Mouse (Mus musculus) cerebellum, adult 11 months (tissue): ENCODE data around the gene Mex3b.
A peak's percentile ranks its signal among the peaks of the same experiment; 100 is the strongest.

ENCODE experiments used
- DNase-seq: peaks from one replicate; pipeline ENCODE4 v3.0.0; 2022

Mex3b gene

DNA sequence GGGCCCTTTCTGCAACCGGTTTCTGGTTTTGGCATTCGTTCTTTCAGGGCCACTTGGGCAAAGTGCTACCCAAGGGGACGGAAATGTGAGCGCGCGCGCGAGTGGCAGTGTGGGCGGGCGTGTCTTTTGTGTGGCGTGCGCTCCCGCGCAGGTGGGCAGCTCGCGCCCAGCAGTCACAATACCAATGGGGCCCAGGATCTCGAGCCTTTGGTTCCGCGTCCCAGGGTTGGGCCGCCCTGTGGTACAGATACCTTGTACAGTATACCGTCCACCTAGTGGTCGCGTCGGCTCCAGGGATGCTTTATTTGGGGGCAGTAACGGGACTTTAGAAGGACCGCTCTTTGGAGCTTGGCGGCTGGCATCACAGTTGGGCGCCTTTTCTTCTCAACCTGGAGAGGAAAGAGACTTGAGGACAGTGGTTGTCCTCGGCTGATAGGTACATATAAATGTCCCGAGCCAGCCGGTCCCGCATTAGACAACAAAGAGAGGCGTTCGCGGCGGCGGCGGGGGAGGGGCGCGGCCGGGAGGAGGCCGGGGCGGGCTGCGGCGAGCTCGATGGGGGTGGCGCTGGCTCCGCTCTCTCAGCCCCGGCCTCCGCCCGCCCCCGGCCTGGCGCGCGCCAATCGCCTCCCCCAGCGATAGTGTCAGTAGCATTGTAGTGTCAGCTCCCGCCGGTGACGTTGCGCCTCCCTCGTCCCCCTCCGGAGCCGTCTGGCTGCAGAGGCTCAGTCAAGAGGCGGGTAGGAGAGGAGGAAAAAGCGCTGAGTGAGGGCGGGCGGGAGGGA lies 455 bp upstream of the Mex3b start:
- DNase-seq, result peak; percentile 94

DNA sequence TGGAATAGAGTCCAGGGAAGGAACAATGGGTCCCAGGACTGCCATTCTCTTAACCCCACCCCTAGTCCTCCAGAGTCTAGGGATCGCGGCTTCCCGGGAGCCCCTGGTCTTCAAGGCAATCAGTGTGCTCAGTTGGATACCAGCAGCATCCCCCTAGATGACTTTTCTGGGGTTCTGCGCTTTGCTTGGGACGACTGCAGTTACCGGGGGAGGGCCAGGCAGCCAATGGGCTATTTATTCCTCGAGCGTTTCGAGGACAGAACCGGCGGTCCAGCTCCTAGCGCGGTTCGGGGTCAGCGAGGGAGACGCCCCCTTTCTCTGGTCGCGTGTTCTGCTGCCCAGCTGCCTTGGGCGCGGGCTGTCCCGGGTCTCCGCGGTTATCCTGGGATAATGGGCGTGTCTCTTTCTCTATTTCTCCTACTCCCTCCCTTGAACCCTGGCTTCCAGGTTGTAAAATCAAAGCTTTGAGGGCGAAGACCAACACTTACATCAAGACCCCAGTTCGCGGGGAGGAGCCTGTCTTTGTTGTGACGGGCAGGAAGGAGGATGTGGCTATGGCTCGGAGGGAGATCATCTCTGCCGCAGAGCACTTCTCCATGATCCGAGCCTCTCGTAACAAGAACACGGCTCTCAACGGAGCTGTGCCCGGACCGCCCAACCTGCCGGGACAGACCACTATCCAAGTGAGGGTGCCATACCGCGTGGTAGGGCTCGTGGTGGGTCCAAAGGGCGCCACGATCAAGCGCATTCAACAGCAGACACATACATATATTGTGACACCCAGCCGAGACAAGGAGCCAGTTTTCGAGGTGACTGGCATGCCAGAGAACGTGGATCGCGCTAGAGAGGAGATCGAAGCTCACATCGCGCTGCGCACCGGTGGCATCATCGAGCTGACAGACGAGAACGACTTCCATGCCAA lies 1.4 kb downstream of the Mex3b start:
- peak; percentile 35 for DNase-seq

DNA sequence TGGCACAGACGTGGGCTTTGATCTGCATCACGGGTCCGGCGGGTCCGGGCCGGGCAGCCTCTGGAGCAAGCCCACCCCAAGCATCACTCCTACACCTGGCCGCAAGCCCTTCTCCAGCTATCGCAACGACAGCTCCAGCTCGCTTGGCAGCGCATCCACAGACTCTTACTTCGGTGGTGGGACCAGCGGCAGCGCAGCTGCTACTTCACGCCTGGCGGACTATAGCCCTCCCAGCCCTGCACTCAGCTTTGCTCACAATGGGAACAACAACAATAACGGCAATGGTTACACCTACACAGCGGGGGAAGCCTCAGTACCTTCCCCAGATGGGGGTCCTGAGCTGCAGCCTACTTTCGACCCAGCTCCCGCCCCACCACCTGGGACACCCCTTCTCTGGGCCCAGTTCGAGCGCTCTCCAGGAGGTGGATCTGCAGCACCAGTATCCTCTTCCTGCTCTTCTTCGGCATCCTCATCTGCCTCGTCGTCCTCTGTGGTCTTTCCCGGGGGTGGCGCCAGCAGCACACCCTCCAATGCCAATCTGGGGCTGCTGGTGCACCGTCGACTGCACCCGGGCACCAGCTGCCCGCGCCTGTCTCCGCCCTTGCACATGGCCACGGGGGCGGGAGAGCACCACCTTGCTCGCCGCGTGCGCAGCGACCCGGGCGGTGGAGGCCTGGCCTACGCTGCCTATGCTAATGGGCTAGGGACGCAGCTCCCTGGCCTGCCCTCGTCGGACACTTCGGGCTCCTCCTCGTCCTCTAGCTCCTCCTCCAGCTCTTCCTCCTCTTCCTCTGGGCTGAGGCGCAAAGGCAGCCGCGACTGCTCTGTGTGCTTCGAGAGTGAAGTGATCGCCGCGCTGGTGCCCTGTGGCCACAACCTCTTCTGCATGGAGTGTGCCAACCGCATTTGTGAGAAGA lies 2.4 kb downstream of the Mex3b start:
- peak; percentile 41 for DNase-seq

DNA sequence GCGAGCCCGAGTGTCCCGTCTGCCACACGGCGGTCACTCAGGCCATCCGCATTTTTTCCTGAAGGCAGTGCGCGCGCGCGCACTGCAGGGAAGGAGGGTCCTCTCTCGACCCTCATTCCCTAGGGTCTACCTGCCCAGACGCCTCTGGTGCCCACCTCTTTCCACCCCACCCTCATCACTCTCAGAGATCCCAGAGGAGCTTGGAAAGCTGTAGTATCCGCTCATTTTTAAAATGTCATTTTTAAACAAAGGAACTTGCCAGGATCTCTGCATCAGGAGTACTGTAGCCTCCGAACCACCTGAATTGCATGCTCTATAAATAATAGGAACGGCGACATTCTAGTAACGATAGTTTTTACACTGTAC lies 3.0 kb downstream of the Mex3b start:
- DNase-seq, result no peak

DNA sequence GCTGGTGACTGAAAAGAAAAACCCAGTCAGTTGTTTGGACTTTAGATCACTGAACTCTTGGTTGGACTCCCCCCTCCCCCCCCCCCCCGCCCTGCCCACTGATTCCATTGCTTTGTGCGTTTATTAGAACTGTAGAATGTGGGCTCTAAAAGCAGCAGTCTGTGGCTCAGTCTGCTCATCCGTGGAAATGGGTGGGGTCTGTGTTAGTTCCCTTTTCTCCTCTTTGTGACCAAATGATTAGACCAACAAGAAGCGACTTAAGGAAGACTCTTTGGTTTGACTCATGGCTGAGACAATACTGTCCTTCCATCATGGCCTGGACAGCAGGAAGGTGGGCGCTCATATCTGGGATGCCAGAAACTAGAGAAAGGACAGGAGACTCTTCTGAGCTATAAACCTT lies 9.4 kb downstream of the Mex3b start:
- no peak for DNase-seq

DNA sequence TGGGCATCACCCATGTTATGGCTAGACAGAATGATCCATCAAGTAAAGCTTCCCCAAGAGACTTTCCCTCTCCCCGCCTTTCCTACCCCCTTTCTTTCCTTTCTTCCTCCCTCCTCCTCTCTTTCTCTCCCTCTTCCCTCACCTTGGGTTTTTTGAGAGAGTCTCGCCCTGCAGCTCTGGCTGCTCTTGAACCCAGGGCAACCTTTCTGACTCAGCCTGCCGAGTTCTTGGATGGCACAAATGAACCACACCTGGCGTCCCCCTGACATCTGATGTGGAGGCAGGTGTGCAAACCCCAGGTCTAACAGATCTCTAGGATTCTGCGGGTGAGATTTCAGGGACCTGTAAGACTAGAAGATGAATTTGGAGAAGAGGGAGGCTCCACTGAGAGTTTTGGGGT lies 12.9 kb downstream of the Mex3b start:
- DNase-seq, result no peak

DNA sequence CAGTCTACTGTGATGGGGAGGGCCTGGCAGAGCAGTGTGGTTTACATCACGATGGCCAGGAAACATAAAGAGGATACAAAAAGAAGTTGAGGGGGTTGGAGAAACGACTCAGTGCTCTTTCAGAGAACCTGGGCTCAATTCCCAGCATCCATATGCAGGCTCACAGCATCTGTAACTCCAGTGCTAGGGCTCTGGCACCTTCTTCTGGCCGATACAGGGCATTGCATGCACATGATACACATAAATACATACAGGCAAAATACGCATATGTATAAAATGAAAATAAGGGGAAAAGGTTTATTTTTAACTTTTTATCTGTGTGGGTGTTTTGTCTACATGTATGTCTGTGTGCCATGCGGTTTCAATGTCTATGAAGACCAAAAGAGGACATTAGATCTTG lies 13.6 kb downstream of the Mex3b start:
- no peak for DNase-seq

DNA sequence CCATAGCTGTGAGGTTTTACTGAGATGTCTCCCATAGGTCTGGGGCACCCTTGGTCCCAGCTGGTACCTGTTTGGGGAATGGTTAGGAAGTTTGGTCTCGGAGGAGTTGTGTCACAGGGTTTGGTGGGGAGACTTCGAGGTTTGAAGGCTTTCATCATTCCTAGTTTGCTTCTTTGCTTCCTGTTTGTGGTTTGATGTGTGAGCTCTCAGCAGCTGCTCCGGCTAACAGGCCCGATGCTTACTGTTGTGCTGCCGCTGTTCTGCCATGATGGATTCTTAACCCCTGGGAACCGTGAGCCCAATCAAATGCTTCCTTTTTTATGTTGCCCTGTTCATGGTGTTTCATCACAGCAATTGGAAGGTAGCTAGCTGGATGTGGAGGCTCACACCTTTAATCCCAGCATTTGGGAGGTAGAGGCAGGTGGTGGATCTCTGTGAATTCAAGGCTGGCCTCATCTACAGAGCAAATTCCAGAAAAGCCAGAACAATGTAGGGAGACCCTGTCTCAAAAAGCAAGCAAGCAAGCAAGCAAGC lies 23.3 kb downstream of the Mex3b start:
- no peak for DNase-seq

DNA sequence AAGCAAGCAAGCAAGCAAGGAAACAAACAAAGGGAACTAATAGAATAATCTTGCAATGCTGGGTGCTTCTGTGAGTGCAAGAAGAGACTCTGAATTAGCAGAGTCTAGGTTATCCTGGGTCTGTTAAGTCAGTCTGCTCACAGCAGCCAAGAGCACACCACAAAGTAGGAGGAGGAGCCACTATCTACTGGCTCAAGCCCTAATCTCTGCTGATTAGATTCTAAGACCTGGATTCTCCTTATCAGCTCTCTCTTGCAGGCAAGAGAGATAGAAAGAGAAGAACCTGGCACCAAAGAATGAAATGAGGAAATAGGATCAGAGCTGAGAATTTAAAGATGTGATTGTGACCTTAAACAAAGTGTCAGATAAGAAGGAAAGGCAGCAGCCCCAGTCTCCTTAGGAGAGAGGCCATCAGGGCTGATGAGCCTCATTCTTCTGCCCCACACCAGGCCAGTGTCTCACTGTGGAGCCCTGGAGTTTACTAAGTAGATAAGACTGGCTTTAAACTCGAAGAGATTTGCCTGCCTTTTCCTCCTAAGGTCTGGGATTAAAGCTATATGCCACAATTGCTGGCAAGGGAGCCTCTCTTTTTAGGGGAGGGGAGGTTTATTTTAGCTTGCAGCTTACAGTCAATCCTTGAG lies 23.9 kb downstream of the Mex3b start:
- no peak for DNase-seq

DNA sequence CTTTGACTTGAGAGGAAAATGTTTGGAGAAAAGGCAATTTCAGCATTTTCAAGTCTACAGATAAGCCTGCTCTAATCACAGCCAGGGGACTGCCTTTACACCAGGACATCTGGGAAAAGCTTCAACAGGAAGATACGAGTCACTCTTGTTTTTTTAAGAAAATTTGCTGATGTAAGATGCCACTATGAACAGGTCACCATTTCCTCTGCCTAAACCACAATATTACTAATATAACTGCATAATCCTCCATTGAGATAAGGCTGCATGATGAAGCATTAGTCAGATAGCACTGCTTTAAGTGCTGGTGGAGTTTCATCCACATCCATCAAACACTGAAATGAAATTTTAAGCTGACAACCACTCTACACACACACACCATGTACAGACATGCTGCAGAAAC lies 27.2 kb downstream of the Mex3b start:
- DNase-seq, result no peak

DNA sequence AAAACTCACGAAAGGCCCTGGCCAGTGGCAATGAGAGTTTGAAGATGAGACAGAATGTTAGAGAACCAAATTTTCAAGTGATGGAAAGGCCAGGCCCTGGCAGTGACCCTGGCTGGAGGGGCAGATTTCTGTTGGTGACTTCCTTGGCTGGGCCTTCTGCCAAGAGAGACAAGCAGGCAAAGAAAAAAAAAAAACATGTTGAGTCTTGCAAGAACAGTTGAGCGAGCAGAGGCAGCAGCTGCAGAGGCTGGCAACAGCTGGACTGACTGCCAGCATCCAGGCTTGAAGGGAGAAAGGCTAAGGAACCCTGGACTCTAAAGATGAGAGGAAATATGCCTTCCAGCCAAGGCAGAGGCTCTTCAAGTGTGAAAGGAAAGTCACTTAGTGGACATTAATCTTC lies 28.5 kb downstream of the Mex3b start:
- no peak for DNase-seq

DNA sequence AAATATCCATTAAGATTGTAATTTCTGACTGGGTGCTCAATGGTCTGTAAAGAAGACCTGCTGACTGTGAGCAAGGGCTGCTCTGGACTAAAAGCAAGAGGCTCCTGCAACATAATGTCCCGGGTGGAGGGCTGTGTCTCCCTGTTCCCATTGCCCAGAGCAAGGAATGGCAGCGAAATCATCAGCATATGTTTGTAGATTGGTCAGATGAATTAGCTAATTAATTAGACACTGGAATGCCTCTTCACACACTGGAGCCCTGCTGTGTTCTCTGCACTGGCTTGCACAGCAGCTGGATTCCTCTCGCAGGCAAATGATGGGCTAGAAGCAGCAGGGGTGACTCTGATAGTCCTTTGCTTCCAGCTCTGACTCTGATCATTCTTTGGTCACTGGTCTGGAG lies 29.6 kb downstream of the Mex3b start:
- no peak for DNase-seq

DNA sequence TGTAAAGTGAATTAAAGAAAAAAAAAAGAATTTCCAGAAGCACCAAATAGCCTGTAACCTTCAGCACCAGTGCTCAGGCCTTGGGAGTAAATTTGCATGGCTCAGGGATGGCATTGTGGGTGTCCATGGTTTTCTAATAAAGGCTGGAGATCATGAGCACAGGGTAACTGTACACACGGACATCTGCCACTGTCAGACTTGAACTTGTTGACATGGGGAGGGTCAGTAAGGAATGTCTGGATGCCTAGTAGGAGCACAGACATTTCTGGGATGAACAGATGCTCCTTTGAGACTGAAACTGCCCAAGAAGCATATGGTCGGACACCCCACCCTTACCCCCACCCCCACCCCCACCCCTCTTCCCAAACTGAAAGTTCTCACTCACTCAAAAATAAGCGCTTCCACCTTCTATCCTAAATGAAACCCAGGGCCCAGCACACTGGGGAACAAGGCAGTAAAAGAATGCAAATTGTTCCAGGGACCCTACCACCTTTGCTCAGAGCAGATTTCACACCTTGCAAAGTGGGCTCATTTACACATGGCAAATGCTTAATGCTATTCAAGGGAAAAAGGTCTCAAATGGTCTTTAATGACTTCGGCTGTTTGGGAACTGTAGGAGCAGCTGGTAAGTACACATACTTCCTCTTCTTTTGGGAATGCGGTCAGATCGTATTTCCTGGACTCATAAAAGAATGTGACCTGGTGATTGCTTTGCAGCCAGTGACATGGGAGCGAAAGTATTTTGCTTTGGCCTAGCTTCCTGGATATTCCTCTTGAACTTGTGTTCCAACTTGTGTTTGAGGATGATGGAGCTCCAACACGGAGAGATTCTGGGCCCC lies 32.5 kb downstream of the Mex3b start:
- no peak for DNase-seq

DNA sequence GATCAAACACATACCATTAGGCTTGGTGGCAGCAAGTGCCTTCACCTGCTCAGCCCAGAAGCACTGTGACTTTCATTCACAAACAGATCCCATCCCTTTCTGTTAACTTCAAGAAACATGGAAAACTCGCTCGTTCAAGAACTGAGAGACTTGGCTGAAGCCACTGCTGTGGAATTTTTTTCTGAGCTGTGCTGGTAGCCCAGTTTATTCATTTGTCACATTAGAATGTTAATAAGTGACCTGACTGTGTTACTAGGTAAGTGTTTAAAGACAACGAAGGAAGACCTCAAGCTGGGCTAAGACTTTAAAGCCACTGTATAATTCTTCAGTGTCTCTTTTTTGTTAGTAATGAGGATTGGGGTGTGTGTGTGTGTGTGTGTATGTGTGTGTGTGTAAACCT lies 35.9 kb downstream of the Mex3b start:
- no peak for DNase-seq

DNA sequence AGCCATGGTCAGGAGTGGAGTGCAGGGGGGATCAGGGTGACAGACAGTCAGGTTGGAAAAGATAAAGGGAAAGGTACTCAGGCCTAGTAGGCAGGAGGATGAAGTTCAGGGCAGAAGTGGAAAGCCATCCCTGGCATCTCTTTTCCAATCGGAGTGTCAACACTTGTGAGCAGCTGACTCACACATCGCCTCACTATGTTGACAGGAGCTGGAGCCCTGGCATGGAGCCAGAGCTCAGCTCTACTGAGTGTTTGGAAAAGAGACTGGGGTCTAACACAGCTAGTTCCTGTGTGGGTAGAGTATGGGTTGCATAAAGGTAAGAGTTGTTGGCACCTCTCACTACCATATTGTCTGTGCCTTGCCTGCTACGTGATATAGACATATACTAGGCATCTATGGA lies 38.4 kb downstream of the Mex3b start:
- DNase-seq, result no peak

DNA sequence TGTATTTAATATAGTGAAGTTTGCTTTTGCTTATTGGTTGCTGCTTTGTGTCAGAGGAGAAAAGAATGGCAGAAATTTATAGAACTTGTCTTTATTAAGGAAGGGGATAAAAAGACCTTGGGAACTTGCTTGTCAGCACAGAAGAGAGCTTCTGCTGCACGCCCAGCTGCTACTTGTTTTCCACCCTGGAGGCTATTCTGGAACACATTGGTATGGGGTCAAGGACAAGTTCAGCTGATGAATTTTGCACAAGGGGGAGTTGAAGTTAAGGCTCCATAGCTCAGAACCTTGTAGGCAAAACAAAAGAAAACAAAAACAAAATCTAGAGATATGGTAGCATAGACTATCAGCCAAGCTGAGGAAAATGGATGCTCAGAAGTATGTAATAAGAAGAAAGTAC lies 39.9 kb downstream of the Mex3b start:
- DNase-seq, result no peak

DNA sequence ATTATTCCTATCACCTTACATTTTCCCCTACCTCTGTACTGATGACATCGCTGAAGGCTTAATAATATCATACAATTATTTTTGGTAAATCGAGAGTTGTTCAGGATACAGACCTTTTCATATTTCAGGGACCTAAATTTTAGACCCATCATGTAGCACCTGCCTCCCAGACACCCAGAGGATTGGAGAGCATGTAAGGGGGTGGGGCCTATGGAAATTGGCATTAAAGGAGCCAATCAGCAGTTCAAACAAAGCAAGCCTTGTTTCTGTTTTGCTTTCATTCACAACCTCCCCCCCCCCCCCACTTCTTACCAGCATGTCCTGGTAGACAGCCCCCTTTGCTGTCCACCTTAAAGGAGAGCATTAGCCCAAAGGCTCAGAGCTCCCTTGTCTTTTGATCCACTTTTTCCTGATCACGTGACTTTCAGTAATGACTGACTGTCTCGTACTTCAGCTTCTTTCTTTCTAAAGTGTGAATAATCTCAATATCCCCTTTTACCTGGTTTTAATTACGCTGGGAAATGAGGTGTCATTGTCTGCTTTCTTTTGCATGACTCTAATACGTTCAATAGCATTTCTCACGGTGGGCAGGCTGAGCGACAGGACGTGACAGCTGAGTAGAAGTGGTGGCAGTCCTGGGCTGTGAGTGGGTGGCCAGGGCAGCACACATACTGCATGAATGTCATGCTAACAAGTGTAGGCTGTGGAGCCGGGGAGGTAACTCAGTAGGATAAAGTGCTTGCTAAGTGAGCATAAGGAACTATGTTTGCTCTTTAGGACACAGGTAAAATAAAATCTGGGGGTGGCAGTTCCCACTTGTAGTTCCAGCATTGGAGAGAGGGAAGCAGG lies 43.6 kb downstream of the Mex3b start:
- no peak for DNase-seq

DNA sequence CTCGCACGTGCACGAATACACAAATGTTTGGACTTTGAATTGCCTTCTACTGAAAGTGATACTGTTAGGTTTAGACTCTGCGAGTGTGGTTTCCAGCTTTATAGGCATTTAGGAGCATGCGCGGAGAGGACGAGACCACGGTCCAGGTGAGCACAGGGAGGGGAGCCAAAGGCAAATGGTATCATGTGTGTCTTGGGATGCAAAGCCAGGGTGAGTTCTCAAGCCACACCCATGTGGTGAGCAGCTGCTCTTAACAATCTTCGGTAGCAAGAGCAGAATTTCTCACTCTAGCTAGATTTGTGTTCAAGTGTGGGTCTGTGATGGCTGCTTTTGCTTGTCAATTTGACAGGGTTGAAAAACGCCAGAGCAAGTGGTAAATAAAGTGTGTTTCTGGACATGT lies 44.4 kb downstream of the Mex3b start:
- no peak for DNase-seq

DNA sequence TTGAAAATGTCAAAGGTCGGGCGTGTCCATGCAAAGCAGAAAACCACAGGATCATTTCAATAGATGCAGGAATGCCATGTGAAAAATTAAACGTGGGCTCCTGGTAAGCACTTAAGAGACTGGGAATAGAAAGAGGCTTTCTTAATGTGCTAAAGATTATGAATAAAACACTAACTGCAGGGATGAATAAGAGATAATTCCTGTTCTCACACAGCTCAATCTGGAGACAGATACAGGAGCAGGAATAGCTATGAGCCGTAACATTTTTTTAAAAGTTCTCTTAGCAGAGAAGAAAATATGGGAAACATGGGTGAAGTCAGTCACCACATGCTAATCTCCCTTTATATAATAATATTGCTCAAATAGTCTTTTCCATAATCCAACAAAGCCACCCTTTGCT lies 47.2 kb downstream of the Mex3b start:
- DNase-seq, result no peak
